27 mouse cellular contexts compared by ENCODE assay signal in genomic region chr11:116973508-116973907, GRCm38 (mm10). TPM values are rescaled to one million over a fixed set of nuclear protein-coding genes. Genes with fewer than 3 reads are reported as not detected.
DNase-seq lines count a peak whose midpoint lies in the region; ATAC-seq and TF ChIP-seq lines count a peak whose summit lies in the region.
"Had no signal": no experiment of that assay in that cellular context is flagged by ENCODE, and none has a peak within 500 bp of the region (broad histone marks: within the 10 kb centered on the region; RNA-seq: fewer than 3 reads in every experiment).

No protein-coding gene starts in this region.

- ATAC-seq in hindbrain, embryonic 16.5 days = no peak
- 0 out of 2 replicates have a peak, but pooled peaks have one; percentile 14 for ATAC-seq in forebrain, embryonic 14.5 days
- no peak for ATAC-seq in hindbrain, embryonic 13.5 days (ENCODE audit: low FRiP score)
- ATAC-seq: activated CD4-positive, CD25-positive, alpha-beta regulatory T cell, adult 4 months; intestine, embryonic 15.5 days had no signal

- no peak for TF ChIP-seq CTCF in ES-Bruce4 (IDR thresholded peaks at IDR 0.05; ENCODE audit: low read depth, low read length)
- no peak for TF ChIP-seq CTCF in kidney, adult 2 months (conservative IDR thresholded peaks at IDR 0.05; ENCODE audit: insufficient read depth, insufficient read length, low read depth, low read length)

- 93% methylated on average over 9 of the region's 9 CpGs for WGBS in hindbrain, embryonic 10.5 days
- WGBS in hindbrain, embryonic 16.5 days = 85% methylated on average over 9 of the region's 9 CpGs
- WGBS in forebrain, embryonic 14.5 days = 90% methylated on average over 9 of the region's 9 CpGs
- WGBS in hindbrain, embryonic 13.5 days = 82% methylated on average over 9 of the region's 9 CpGs
- WGBS in kidney, adult 2 months = 95% methylated on average over 9 of the region's 9 CpGs

- H3K9me3 ChIP-seq in hindbrain, embryonic 10.5 days = no peaks in the 10 kb centered on the region
- no peaks in the 10 kb centered on the region for H3K9me3 ChIP-seq in hindbrain, embryonic 16.5 days (ENCODE audit: control insufficient read depth, low read length)
- H3K9me3 ChIP-seq in ES-Bruce4 (replicated peaks; ENCODE audit: control insufficient read depth, insufficient read depth, low read length, poor library complexity, severe bottlenecking) = no peaks in the 10 kb centered on the region
- H3K9me3 ChIP-seq in forebrain, embryonic 14.5 days (replicated peaks; ENCODE audit: control insufficient read depth, low read length) = no peaks in the 10 kb centered on the region
- H3K9me3 ChIP-seq in hindbrain, embryonic 13.5 days = no peaks in the 10 kb centered on the region
- H3K9me3 ChIP-seq: G1E; heart, embryonic 10.5 days; intestine, embryonic 15.5 days; limb, embryonic 15.5 days; midbrain, embryonic 12.5 days; neural tube, embryonic 12.5 days; stomach, embryonic 15.5 days had no signal

- H3K27ac ChIP-seq in hindbrain, embryonic 10.5 days = peak overlapping the region; percentile 69
- H3K27ac ChIP-seq in hindbrain, embryonic 16.5 days (ENCODE audit: low read depth, low read length) = no peak overlapping the region
- H3K27ac ChIP-seq in ES-Bruce4 (ENCODE audit: insufficient read depth, low read length) = no peak overlapping the region
- peak overlapping the region; percentile 49; the same call in 1 of the 2 replicates for H3K27ac ChIP-seq in forebrain, embryonic 14.5 days (ENCODE audit: low read depth, low read length)
- H3K27ac ChIP-seq in hindbrain, embryonic 13.5 days = peak overlapping the region; percentile 59
- no peak overlapping the region for H3K27ac ChIP-seq in kidney, adult 2 months (ENCODE audit: insufficient read depth, low read depth, low read length)
- H3K27ac ChIP-seq: intestine, embryonic 15.5 days; left cerebral cortex, adult 2 months; limb, embryonic 15.5 days; liver, embryonic 14.5 days; neural tube, embryonic 12.5 days; stomach, embryonic 15.5 days had no signal

- no peak overlapping the region for H3K4me2 ChIP-seq in hindbrain, embryonic 16.5 days (ENCODE audit: low read length)
- no peak overlapping the region for H3K4me2 ChIP-seq in forebrain, embryonic 14.5 days (ENCODE audit: low read length)
- no peak overlapping the region for H3K4me2 ChIP-seq in hindbrain, embryonic 13.5 days
- H3K4me2 ChIP-seq: intestine, embryonic 15.5 days; limb, embryonic 15.5 days; lung, embryonic 14.5 days; midbrain, embryonic 12.5 days; neural tube, embryonic 12.5 days; stomach, embryonic 15.5 days had no signal

- no peak overlapping the region for H3K9ac ChIP-seq in hindbrain, embryonic 16.5 days (ENCODE audit: low read depth, low read length)
- H3K9ac ChIP-seq in ES-Bruce4 (ENCODE audit: low read depth, poor library complexity, severe bottlenecking) = no peak overlapping the region
- no peak overlapping the region for H3K9ac ChIP-seq in forebrain, embryonic 14.5 days (ENCODE audit: low read length)
- H3K9ac ChIP-seq in hindbrain, embryonic 13.5 days = no peak overlapping the region
- H3K9ac ChIP-seq: intestine, embryonic 15.5 days; limb, embryonic 15.5 days; liver, embryonic 14.5 days; lung, embryonic 14.5 days; midbrain, embryonic 12.5 days; stomach, embryonic 15.5 days had no signal

- H3K27me3 ChIP-seq in hindbrain, embryonic 10.5 days (ENCODE audit: insufficient read depth, poor library complexity, severe bottlenecking) = no peaks in the 10 kb centered on the region
- H3K27me3 ChIP-seq in hindbrain, embryonic 16.5 days (replicated peaks; ENCODE audit: control insufficient read depth, insufficient read depth, low read length) = no peaks in the 10 kb centered on the region
- H3K27me3 ChIP-seq in ES-Bruce4 (ENCODE audit: control insufficient read depth, insufficient read depth, low read length, poor library complexity, severe bottlenecking) = no peaks in the 10 kb centered on the region
- no peaks in the 10 kb centered on the region for H3K27me3 ChIP-seq in forebrain, embryonic 14.5 days (replicated peaks; ENCODE audit: control insufficient read depth, insufficient read depth, low read length)
- H3K27me3 ChIP-seq in hindbrain, embryonic 13.5 days = no peaks in the 10 kb centered on the region
- no peaks in the 10 kb centered on the region for H3K27me3 ChIP-seq in kidney, adult 2 months (replicated peaks; ENCODE audit: control insufficient read depth, insufficient read depth, low read length)
- H3K27me3 ChIP-seq: intestine, embryonic 15.5 days; limb, embryonic 15.5 days; midbrain, embryonic 12.5 days; neural tube, embryonic 12.5 days; stomach, embryonic 15.5 days had no signal

- peaks cover 31% of the 10 kb centered on the region for H3K4me1 ChIP-seq in hindbrain, embryonic 10.5 days (replicated peaks)
- H3K4me1 ChIP-seq in hindbrain, embryonic 16.5 days (ENCODE audit: control insufficient read depth, insufficient read depth, low read depth, low read length) = no peaks in the 10 kb centered on the region
- H3K4me1 ChIP-seq in ES-Bruce4 (ENCODE audit: control insufficient read depth, insufficient read depth, low read length) = peaks cover 29% of the 10 kb centered on the region
- H3K4me1 ChIP-seq in forebrain, embryonic 14.5 days (ENCODE audit: control insufficient read depth, insufficient read depth, low read length) = peaks cover 5% of the 10 kb centered on the region; the same call in 1 of the 2 replicates
- H3K4me1 ChIP-seq in hindbrain, embryonic 13.5 days (replicated peaks) = peaks cover 43% of the 10 kb centered on the region
- H3K4me1 ChIP-seq in kidney, adult 2 months (ENCODE audit: control insufficient read depth, insufficient read depth, low read length) = no peaks in the 10 kb centered on the region
- H3K4me1 ChIP-seq: intestine, embryonic 15.5 days had no signal

- H3K4me3 ChIP-seq in hindbrain, embryonic 10.5 days = no peak overlapping the region
- H3K4me3 ChIP-seq in hindbrain, embryonic 16.5 days (ENCODE audit: low read length) = no peak overlapping the region
- peak overlapping the region; percentile 33 for H3K4me3 ChIP-seq in ES-Bruce4 (ENCODE audit: low read depth, low read length)
- H3K4me3 ChIP-seq in forebrain, embryonic 14.5 days (ENCODE audit: low read depth, low read length) = no peak overlapping the region
- H3K4me3 ChIP-seq in hindbrain, embryonic 13.5 days = no peak overlapping the region
- no peak overlapping the region for H3K4me3 ChIP-seq in kidney, adult 2 months (ENCODE audit: insufficient read depth, low read depth, low read length)
- H3K4me3 ChIP-seq: heart, embryonic 10.5 days; intestine, embryonic 15.5 days; left cerebral cortex, adult 2 months; limb, embryonic 15.5 days; midbrain, embryonic 12.5 days; neural tube, embryonic 12.5 days; stomach, embryonic 15.5 days had no signal

- DNase-seq in hindbrain, embryonic 10.5 days (ENCODE audit: low spot score) = no peak
- no peak for DNase-seq in forebrain, embryonic 14.5 days (ENCODE audit: low spot score)
- no peak for DNase-seq in left cerebral cortex, postnatal 25 days (ENCODE audit: low spot score in 2 of 2)
- no peak for DNase-seq in kidney, adult 2 months
- no peak for DNase-seq in lung, postnatal 36 days
- DNase-seq: adrenal gland, postnatal 10 days; cerebellum, adult 18-20 months; cerebellum, postnatal 25 days; lung, embryonic 14.5 days; thymus, adult 18-20 months; thymus, postnatal 36 days had no signal

- intact Hi-C loops in left cerebral cortex, postnatal 25 days (cut with DNase I) = no loop called here

- H3K36me3 ChIP-seq in hindbrain, embryonic 10.5 days = peaks cover 56% of the 10 kb centered on the region
- H3K36me3 ChIP-seq in hindbrain, embryonic 16.5 days (ENCODE audit: control insufficient read depth, insufficient read depth, low read length) = peaks cover 18% of the 10 kb centered on the region
- no peaks in the 10 kb centered on the region for H3K36me3 ChIP-seq in ES-Bruce4 (ENCODE audit: control insufficient read depth, insufficient read depth, low read length, poor library complexity, severe bottlenecking)
- peaks cover 54% of the 10 kb centered on the region for H3K36me3 ChIP-seq in forebrain, embryonic 14.5 days (ENCODE audit: control insufficient read depth, insufficient read depth, low read length)
- peaks cover 64% of the 10 kb centered on the region for H3K36me3 ChIP-seq in hindbrain, embryonic 13.5 days
- no peaks in the 10 kb centered on the region for H3K36me3 ChIP-seq in kidney, adult 2 months (ENCODE audit: control insufficient read depth, insufficient read depth, low read length)
- H3K36me3 ChIP-seq: G1E; heart, embryonic 10.5 days; intestine, embryonic 15.5 days; limb, embryonic 15.5 days; stomach, embryonic 15.5 days had no signal

- peak; percentile 54; the same call in 1 of the 2 replicates for TF ChIP-seq EP300 in ES-Bruce4 (IDR thresholded peaks at IDR 0.05; ENCODE audit: insufficient read depth, low read depth, low read length)

- TF ChIP-seq POLR2A in ES-Bruce4 (IDR thresholded peaks at IDR 0.05; ENCODE audit: insufficient read depth, low read length) = no peak
- TF ChIP-seq POLR2A in kidney, adult 2 months (IDR thresholded peaks at IDR 0.05; ENCODE audit: low read depth, low read length) = no peak

RNA-seq across cellular contexts. Expression of gene Mgat5b, which starts 54.8 kb away (rescaled TPM):
- 6.3 and 12.8 TPM in 2 replicates for polyA plus RNA-seq in hindbrain, embryonic 10.5 days (2016; fragmentation: Nextera tagmentation; extraction: Ambion mirVana)
- 19.4 and 27.5 TPM in 2 replicates for polyA plus RNA-seq in hindbrain, embryonic 16.5 days (2015; fragmentation: Nextera tagmentation; extraction: Ambion mirVana)
- 9.3 and 10.2 TPM in 2 replicates for polyA plus RNA-seq in ES-Bruce4 (2011; ENCODE audit: insufficient read depth, insufficient read length, low read depth, missing spikeins)
- polyA plus RNA-seq in forebrain, embryonic 14.5 days (2014; fragmentation: Nextera tagmentation; extraction: Ambion mirVana) = 21.1 and 23.3 TPM in 2 replicates
- 22.8 and 24.5 TPM in 2 replicates for polyA plus RNA-seq in hindbrain, embryonic 13.5 days (2015; fragmentation: Nextera tagmentation; extraction: Ambion mirVana)
- total RNA-seq in left cerebral cortex, postnatal 25 days (2021) = 10 to 100 TPM; 77.5 to 79.8 TPM
- 0.94 and 1.4 TPM in 2 replicates for polyA plus RNA-seq in kidney, adult 2 months (2012; rRNA removed)
- total RNA-seq: gastrocnemius, adult 8-10 months; granulocyte monocyte progenitor cell, adult 5-6 weeks; hematopoietic stem cell, adult 5-6 weeks had no signal
- polyA plus RNA-seq: activated CD4-positive, CD25-positive, alpha-beta regulatory T cell, adult 4 months; G1E; liver, embryonic 14.5 days had no signal

Comparison
In these comparisons a context has a peak if more than half of its experiments do, and no peak if none do; other contexts are left out.
1. H3K27ac ChIP-seq: peak in hindbrain, embryonic 10.5 days (single experiment), forebrain, embryonic 14.5 days (single experiment) and hindbrain, embryonic 13.5 days (single experiment); none in hindbrain, embryonic 16.5 days (single experiment), ES-Bruce4 (single experiment) and kidney, adult 2 months (single experiment).